Mouse (Mus musculus): ENCODE measurements around the gene Tcf20. TPM values are rescaled to one million over a fixed set of nuclear protein-coding genes. Genes with fewer than 3 reads are reported as not detected.

Tcf20 gene
- total RNA-seq, 1 experiment, result 143 TPM

- Histone ChIP-seq H3K27ac (ENCODE audit: insufficient read depth, low read depth, low read length, poor library complexity, severe bottlenecking) (no peak overlapping the region), H3K9ac (ENCODE audit: insufficient read depth, low read depth, low read length, poor library complexity, severe bottlenecking) (no peak overlapping the region), H3K9me3 (ENCODE audit: control insufficient read depth, insufficient read depth, low read depth, low read length) (no peaks in the 10 kb centered on the region), H3K4me3 (ENCODE audit: insufficient read depth in 1 of 2, low read depth in 1 of 2, low read length in 2 of 2, poor library complexity in 1 of 2, severe bottlenecking in 1 of 2) (no peak overlapping the region), H3K36me3 (ENCODE audit: control insufficient read depth, insufficient read depth, low read length, poor library complexity, severe bottlenecking) (no peaks in the 10 kb centered on the region), H3K4me1 (ENCODE audit: control insufficient read depth in 2 of 2, insufficient read depth in 2 of 2, low read length in 2 of 2, poor library complexity in 1 of 2) (peaks cover 10% of the 10 kb centered on the region in 2 experiments)
- TF ChIP-seq MAFK (IDR thresholded peaks at IDR 0.05; ENCODE audit: insufficient read depth, low read depth, low read length), result no peak
- no peak for TF ChIP-seq CHD2 (IDR thresholded peaks at IDR 0.05; ENCODE audit: low read depth, low read length)
- no peak for TF ChIP-seq ZC3H11A (IDR thresholded peaks at IDR 0.05; ENCODE audit: borderline replicate concordance, low read depth, low read length)
- TF ChIP-seq HCFC1 (IDR thresholded peaks at IDR 0.05; ENCODE audit: borderline replicate concordance, insufficient read depth, low read length), result no peak
- in situ Hi-C loops (cut with MboI; ENCODE audit: low sequenced_read_pairs in 2 of 2, unreplicated experiment in 2 of 2), result no loop called here
- no peak for DNase-seq (ENCODE audit: low read depth, low spot score)
Observed at GRCm38 (mm10) chr15:82896336-82896735, 91.3 kb downstream of the Tcf20 start.

GRCm38 (mm10) chr15:82890470-82890869, 97.2 kb downstream of the Tcf20 start:
- no peaks in the 10 kb centered on the region for H3K9me3 ChIP-seq (ENCODE audit: control insufficient read depth, insufficient read depth, low read depth, low read length)
- TF ChIP-seq MAFK (IDR thresholded peaks at IDR 0.05; ENCODE audit: insufficient read depth, low read depth, low read length) (no peak), HCFC1 (IDR thresholded peaks at IDR 0.05; ENCODE audit: borderline replicate concordance, insufficient read depth, low read length) (no peak)
- H3K9ac ChIP-seq (ENCODE audit: insufficient read depth, low read depth, low read length, poor library complexity, severe bottlenecking), result no peak overlapping the region
- no peak overlapping the region for H3K4me3 ChIP-seq (ENCODE audit: insufficient read depth in 1 of 2, low read depth in 1 of 2, low read length in 2 of 2, poor library complexity in 1 of 2, severe bottlenecking in 1 of 2)
- H3K36me3 ChIP-seq (ENCODE audit: control insufficient read depth, insufficient read depth, low read length, poor library complexity, severe bottlenecking), result no peaks in the 10 kb centered on the region
- H3K27ac ChIP-seq (ENCODE audit: insufficient read depth, low read depth, low read length, poor library complexity, severe bottlenecking), result no peak overlapping the region
- H3K4me1 ChIP-seq (ENCODE audit: control insufficient read depth in 2 of 2, insufficient read depth in 2 of 2, low read length in 2 of 2, poor library complexity in 1 of 2), result peaks cover 2% of the 10 kb centered on the region in 2 experiments; a peak in 1 of 4 replicates
- in situ Hi-C loops (cut with MboI; ENCODE audit: low sequenced_read_pairs in 2 of 2, unreplicated experiment in 2 of 2), result no loop called here
- no peak for DNase-seq (ENCODE audit: low read depth, low spot score)

- TF ChIP-seq HCFC1 (IDR thresholded peaks at IDR 0.05; ENCODE audit: borderline replicate concordance, insufficient read depth, low read length) (no peak), MAFK (IDR thresholded peaks at IDR 0.05; ENCODE audit: insufficient read depth, low read depth, low read length) (no peak), ZNF384 (IDR thresholded peaks at IDR 0.05; ENCODE audit: low read depth, low read length) (no peak), CHD2 (IDR thresholded peaks at IDR 0.05; ENCODE audit: low read depth, low read length) (no peak), ZC3H11A (IDR thresholded peaks at IDR 0.05; ENCODE audit: borderline replicate concordance, low read depth, low read length) (no peak)
- Histone ChIP-seq H3K27ac (ENCODE audit: insufficient read depth, low read depth, low read length, poor library complexity, severe bottlenecking) (no peak overlapping the region), H3K4me1 (ENCODE audit: control insufficient read depth in 2 of 2, insufficient read depth in 2 of 2, low read length in 2 of 2, poor library complexity in 1 of 2) (peaks cover 2% of the 10 kb centered on the region in 2 experiments; a peak in 1 of 4 replicates), H3K9ac (ENCODE audit: insufficient read depth, low read depth, low read length, poor library complexity, severe bottlenecking) (no peak overlapping the region), H3K36me3 (ENCODE audit: control insufficient read depth, insufficient read depth, low read length, poor library complexity, severe bottlenecking) (no peaks in the 10 kb centered on the region), H3K4me3 (ENCODE audit: insufficient read depth in 1 of 2, low read depth in 1 of 2, low read length in 2 of 2, poor library complexity in 1 of 2, severe bottlenecking in 1 of 2) (no peak overlapping the region), H3K9me3 (ENCODE audit: control insufficient read depth, insufficient read depth, low read depth, low read length) (no peaks in the 10 kb centered on the region)
- in situ Hi-C loops (cut with MboI; ENCODE audit: low sequenced_read_pairs in 2 of 2, unreplicated experiment in 2 of 2), result no loop called here
- DNase-seq (ENCODE audit: low read depth, low spot score), result no peak
Observed at GRCm38 (mm10) chr15:82889426-82889825, 98.2 kb downstream of the Tcf20 start.

GRCm38 (mm10) chr15:82888466-82888865, 99.2 kb downstream of the Tcf20 start:
- no peak overlapping the region for H3K4me3 ChIP-seq (ENCODE audit: insufficient read depth in 1 of 2, low read depth in 1 of 2, low read length in 2 of 2, poor library complexity in 1 of 2, severe bottlenecking in 1 of 2)
- H3K36me3 ChIP-seq (ENCODE audit: control insufficient read depth, insufficient read depth, low read length, poor library complexity, severe bottlenecking), result no peaks in the 10 kb centered on the region
- in situ Hi-C loops (cut with MboI; ENCODE audit: low sequenced_read_pairs in 2 of 2, unreplicated experiment in 2 of 2), result no loop called here
- H3K27ac ChIP-seq (ENCODE audit: insufficient read depth, low read depth, low read length, poor library complexity, severe bottlenecking), result no peak overlapping the region
- peaks cover 2% of the 10 kb centered on the region in 2 experiments; a peak in 1 of 4 replicates for H3K4me1 ChIP-seq (ENCODE audit: control insufficient read depth in 2 of 2, insufficient read depth in 2 of 2, low read length in 2 of 2, poor library complexity in 1 of 2)
- no peak for TF ChIP-seq CHD2 (IDR thresholded peaks at IDR 0.05; ENCODE audit: low read depth, low read length)
- no peak for TF ChIP-seq MAFK (IDR thresholded peaks at IDR 0.05; ENCODE audit: insufficient read depth, low read depth, low read length)
- no peak for TF ChIP-seq ZNF384 (IDR thresholded peaks at IDR 0.05; ENCODE audit: low read depth, low read length)
- no peak for TF ChIP-seq HCFC1 (IDR thresholded peaks at IDR 0.05; ENCODE audit: borderline replicate concordance, insufficient read depth, low read length)
- no peak overlapping the region for H3K9ac ChIP-seq (ENCODE audit: insufficient read depth, low read depth, low read length, poor library complexity, severe bottlenecking)
- no peaks in the 10 kb centered on the region for H3K9me3 ChIP-seq (ENCODE audit: control insufficient read depth, insufficient read depth, low read depth, low read length)
- DNase-seq (ENCODE audit: low read depth, low spot score), result no peak

GRCm38 (mm10) chr15:82877309-82877708, 110.4 kb downstream of the Tcf20 start:
- H3K4me1 ChIP-seq (ENCODE audit: control insufficient read depth in 2 of 2, insufficient read depth in 2 of 2, low read length in 2 of 2, poor library complexity in 1 of 2), result no peaks in the 10 kb centered on the region
- no peak for TF ChIP-seq ZC3H11A (IDR thresholded peaks at IDR 0.05; ENCODE audit: borderline replicate concordance, low read depth, low read length)
- no peak for TF ChIP-seq HCFC1 (IDR thresholded peaks at IDR 0.05; ENCODE audit: borderline replicate concordance, insufficient read depth, low read length)
- TF ChIP-seq MAFK (IDR thresholded peaks at IDR 0.05; ENCODE audit: insufficient read depth, low read depth, low read length), result no peak
- no peak for TF ChIP-seq CHD2 (IDR thresholded peaks at IDR 0.05; ENCODE audit: low read depth, low read length)
- TF ChIP-seq ZNF384 (IDR thresholded peaks at IDR 0.05; ENCODE audit: low read depth, low read length), result no peak
- in situ Hi-C loops (cut with MboI; ENCODE audit: low sequenced_read_pairs in 2 of 2, unreplicated experiment in 2 of 2), result no loop called here
- no peak overlapping the region for H3K27ac ChIP-seq (ENCODE audit: insufficient read depth, low read depth, low read length, poor library complexity, severe bottlenecking)
- H3K9ac ChIP-seq (ENCODE audit: insufficient read depth, low read depth, low read length, poor library complexity, severe bottlenecking), result no peak overlapping the region
- no peaks in the 10 kb centered on the region for H3K9me3 ChIP-seq (ENCODE audit: control insufficient read depth, insufficient read depth, low read depth, low read length)
- DNase-seq (ENCODE audit: low read depth, low spot score), result no peak
- H3K36me3 ChIP-seq (ENCODE audit: control insufficient read depth, insufficient read depth, low read length, poor library complexity, severe bottlenecking), result no peaks in the 10 kb centered on the region
- H3K4me3 ChIP-seq (ENCODE audit: insufficient read depth in 1 of 2, low read depth in 1 of 2, low read length in 2 of 2, poor library complexity in 1 of 2, severe bottlenecking in 1 of 2), result no peak overlapping the region
